ENCODE assay signal across 22 mouse cellular contexts in genomic region chr10:29479401-29479800, GRCm38 (mm10). TPM values are rescaled to one million over a fixed set of nuclear protein-coding genes. Genes with fewer than 3 reads are reported as not detected.
DNase-seq lines count a peak whose midpoint lies in the region; ATAC-seq and TF ChIP-seq lines count a peak whose summit lies in the region.
"Had no signal": no experiment of that assay in that cellular context is flagged by ENCODE, and none has a peak within 500 bp of the region (broad histone marks: within the 10 kb centered on the region; RNA-seq: fewer than 3 reads in every experiment).

No protein-coding gene starts in this region.

- no peak for TF ChIP-seq EP300 in stomach, postnatal 0 days (optimal IDR thresholded peaks at IDR 0.05)

- ATAC-seq in stomach, embryonic 14.5 days (ENCODE audit: insufficient number of reproducible peaks, insufficient read depth, low FRiP score, low read depth) = peak; percentile 71; the same call in 1 of the 2 replicates
- ATAC-seq in stomach, postnatal 0 days (ENCODE audit: low FRiP score, low TSS enrichment) = no peak
- 0 out of 2 replicates have a peak, but pooled peaks have one; percentile 36 for ATAC-seq in intestine, embryonic 15.5 days
- ATAC-seq in stomach, embryonic 15.5 days (ENCODE audit: insufficient read depth, low FRiP score, low read depth) = peak; percentile 58; the same call in 1 of the 2 replicates
- ATAC-seq: activated CD4-positive, CD25-positive, alpha-beta regulatory T cell, adult 4 months; forebrain, embryonic 13.5 days; forebrain, embryonic 15.5 days; Patski had no signal

- H3K4me1 ChIP-seq in stomach, embryonic 14.5 days (ENCODE audit: control insufficient read depth, insufficient read depth, low read length) = no peaks in the 10 kb centered on the region
- no peaks in the 10 kb centered on the region for H3K4me1 ChIP-seq in stomach, postnatal 0 days (replicated peaks; ENCODE audit: control insufficient read depth, insufficient read depth)
- H3K4me1 ChIP-seq in intestine, embryonic 15.5 days (replicated peaks) = no peaks in the 10 kb centered on the region
- H3K4me1 ChIP-seq in stomach, embryonic 15.5 days = no peaks in the 10 kb centered on the region
- H3K4me1 ChIP-seq: embryonic facial prominence, embryonic 10.5 days; embryonic facial prominence, embryonic 12.5 days; forebrain, embryonic 13.5 days; forebrain, embryonic 15.5 days had no signal

- H3K27ac ChIP-seq in stomach, embryonic 14.5 days (ENCODE audit: low read length) = no peak overlapping the region
- no peak overlapping the region for H3K27ac ChIP-seq in stomach, postnatal 0 days (replicated peaks)
- H3K27ac ChIP-seq in intestine, embryonic 15.5 days = no peak overlapping the region
- H3K27ac ChIP-seq in stomach, embryonic 15.5 days = no peak overlapping the region
- H3K27ac ChIP-seq: embryonic facial prominence, embryonic 10.5 days; embryonic facial prominence, embryonic 12.5 days; forebrain, embryonic 13.5 days; forebrain, embryonic 15.5 days had no signal

- H3K27me3 ChIP-seq in stomach, embryonic 14.5 days (ENCODE audit: control insufficient read depth, insufficient read depth, low read length) = no peaks in the 10 kb centered on the region
- no peaks in the 10 kb centered on the region for H3K27me3 ChIP-seq in stomach, postnatal 0 days (ENCODE audit: control insufficient read depth, insufficient read depth, low read length)
- no peaks in the 10 kb centered on the region for H3K27me3 ChIP-seq in intestine, embryonic 15.5 days (replicated peaks)
- H3K27me3 ChIP-seq in stomach, embryonic 15.5 days (replicated peaks) = no peaks in the 10 kb centered on the region
- H3K27me3 ChIP-seq: embryonic facial prominence, embryonic 12.5 days; forebrain, embryonic 13.5 days; forebrain, embryonic 15.5 days had no signal

- no peak overlapping the region for H3K4me2 ChIP-seq in stomach, embryonic 14.5 days (replicated peaks; ENCODE audit: low read depth, low read length)
- H3K4me2 ChIP-seq in stomach, postnatal 0 days (replicated peaks; ENCODE audit: low read depth) = no peak overlapping the region
- no peak overlapping the region for H3K4me2 ChIP-seq in intestine, embryonic 15.5 days (replicated peaks)
- no peak overlapping the region for H3K4me2 ChIP-seq in stomach, embryonic 15.5 days
- H3K4me2 ChIP-seq: embryonic facial prominence, embryonic 12.5 days; forebrain, embryonic 13.5 days; forebrain, embryonic 15.5 days had no signal

- no peak overlapping the region for H3K9ac ChIP-seq in stomach, embryonic 14.5 days (replicated peaks; ENCODE audit: low read depth, low read length)
- H3K9ac ChIP-seq in stomach, postnatal 0 days (ENCODE audit: low read length) = no peak overlapping the region
- H3K9ac ChIP-seq in intestine, embryonic 15.5 days = no peak overlapping the region
- H3K9ac ChIP-seq in stomach, embryonic 15.5 days = no peak overlapping the region
- H3K9ac ChIP-seq: embryonic facial prominence, embryonic 12.5 days; forebrain, embryonic 13.5 days; forebrain, embryonic 15.5 days had no signal

- WGBS in stomach, embryonic 14.5 days = 37% methylated on average over 3 of the region's 3 CpGs
- WGBS in stomach, postnatal 0 days = 38% methylated on average over 3 of the region's 3 CpGs
- WGBS in intestine, embryonic 15.5 days = 46% methylated on average over 3 of the region's 3 CpGs
- WGBS in stomach, embryonic 15.5 days = 35% methylated on average over 3 of the region's 3 CpGs

- no peak overlapping the region for H3K4me3 ChIP-seq in stomach, embryonic 14.5 days (ENCODE audit: low read depth, low read length)
- H3K4me3 ChIP-seq in stomach, postnatal 0 days (ENCODE audit: low read depth, low read length) = no peak overlapping the region
- H3K4me3 ChIP-seq in intestine, embryonic 15.5 days (replicated peaks) = no peak overlapping the region
- H3K4me3 ChIP-seq in stomach, embryonic 15.5 days (replicated peaks) = no peak overlapping the region
- H3K4me3 ChIP-seq: embryonic facial prominence, embryonic 10.5 days; embryonic facial prominence, embryonic 12.5 days; forebrain, embryonic 13.5 days; forebrain, embryonic 15.5 days had no signal

- H3K36me3 ChIP-seq in stomach, embryonic 14.5 days (ENCODE audit: control insufficient read depth, insufficient read depth, low read length) = no peaks in the 10 kb centered on the region
- no peaks in the 10 kb centered on the region for H3K36me3 ChIP-seq in stomach, postnatal 0 days (ENCODE audit: control insufficient read depth, insufficient read depth, low read length)
- no peaks in the 10 kb centered on the region for H3K36me3 ChIP-seq in intestine, embryonic 15.5 days
- no peaks in the 10 kb centered on the region for H3K36me3 ChIP-seq in stomach, embryonic 15.5 days
- H3K36me3 ChIP-seq: embryonic facial prominence, embryonic 10.5 days; embryonic facial prominence, embryonic 12.5 days; forebrain, embryonic 15.5 days had no signal

- no peaks in the 10 kb centered on the region for H3K9me3 ChIP-seq in stomach, embryonic 14.5 days (ENCODE audit: control insufficient read depth, low read depth, low read length)
- H3K9me3 ChIP-seq in stomach, postnatal 0 days (ENCODE audit: control insufficient read depth, low read length) = no peaks in the 10 kb centered on the region
- H3K9me3 ChIP-seq in intestine, embryonic 15.5 days = no peaks in the 10 kb centered on the region
- no peaks in the 10 kb centered on the region for H3K9me3 ChIP-seq in stomach, embryonic 15.5 days
- H3K9me3 ChIP-seq: embryonic facial prominence, embryonic 10.5 days; embryonic facial prominence, embryonic 12.5 days; forebrain, embryonic 13.5 days; forebrain, embryonic 15.5 days had no signal

- DNase-seq in stomach, postnatal 0 days (ENCODE audit: low spot score) = no peak
- DNase-seq in frontal cortex, adult 2 months (ENCODE audit: extremely low spot score in 1 of 2, low spot score in 1 of 2) = no peak
- no peak for DNase-seq in Muller cell, postnatal 12 days (ENCODE audit: inconsistent ontology term)
- no peak for DNase-seq in left cerebral cortex, adult 18-20 months (ENCODE audit: low spot score in 2 of 2)
- DNase-seq: adrenal gland, adult 8-10 months; adrenal gland, postnatal 14 days; adrenal gland, postnatal 36 days; cerebellum, adult 11-12 months; cerebellum, adult 2 months; cerebellum, adult 9-10 months; cerebellum, postnatal 10 days; cerebellum, postnatal 25 days had no signal

- TF ChIP-seq CTCF in stomach, postnatal 0 days (IDR thresholded peaks at IDR 0.05; ENCODE audit: low read depth) = no peak

RNA-seq across cellular contexts. Expression of gene Rspo3, which starts 56.3 kb away (rescaled TPM):
- 19.0 and 19.3 TPM in 2 replicates for polyA plus RNA-seq in stomach, embryonic 14.5 days (2014; fragmentation: Nextera tagmentation; extraction: Ambion mirVana)
- polyA plus RNA-seq in stomach, postnatal 0 days (2015; fragmentation: Nextera tagmentation; extraction: Ambion mirVana) = 7.6 TPM in 2 replicates
- 13.6 TPM in 2 replicates for polyA plus RNA-seq in intestine, embryonic 15.5 days (2015; fragmentation: Nextera tagmentation; extraction: Ambion mirVana)
- 12.7 and 14.6 TPM in 2 replicates for polyA plus RNA-seq in stomach, embryonic 15.5 days (2015; fragmentation: Nextera tagmentation; extraction: Ambion mirVana)
- polyA plus RNA-seq in frontal cortex, adult 2 months (2012; rRNA removed) = 9.3 and 10.8 TPM in 2 replicates
- 10 to 100 TPM; 11.5 to 13.8 TPM for total RNA-seq in left cerebral cortex, adult 18-20 months (2021)
- total RNA-seq: MEL had no signal
